Mouse (Mus musculus) spleen, adult 2 months (tissue): ENCODE data around the gene P4hb.

Source experiments
- CTCF ChIP-seq: fragments of 200-500 bp; IDR thresholded peaks from 2 replicates; pipeline ENCODE4 v1.5.1; 2011; ENCODE audit warnings: mild to moderate bottlenecking, inconsistent platforms; ENCODE audit not compliant: insufficient read depth, insufficient read length, insufficient replicate concordance; ENCODE audit errors: extremely low read depth
- POLR2A ChIP-seq: fragments of 200-500 bp; IDR thresholded peaks from 2 replicates; pipeline ENCODE4 v1.6.1; 2011; ENCODE audit warnings: low read depth, low read length, inconsistent platforms

DNA sequence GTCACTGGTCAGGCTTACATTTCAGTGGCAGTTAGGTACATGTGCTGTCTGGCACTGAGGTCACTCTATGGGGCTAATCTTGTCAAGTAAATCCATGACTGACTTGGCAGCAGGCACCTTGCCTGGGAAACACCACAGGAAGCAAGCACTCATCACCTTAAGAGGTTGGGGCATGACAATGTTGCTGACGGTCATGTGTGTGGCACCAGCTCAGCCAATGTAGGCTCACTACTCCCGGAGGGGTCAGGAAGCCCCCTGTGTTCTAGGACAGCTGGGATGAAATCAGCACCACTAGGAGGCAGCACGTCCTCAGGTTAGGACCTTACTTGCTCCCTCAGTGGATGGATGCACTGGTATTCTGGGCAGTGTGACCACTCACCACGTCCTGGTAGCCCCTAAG lies 31.1 kb downstream of the P4hb start:
- TF ChIP-seq CTCF: no peak; the same call in 1 of the 2 replicates
- TF ChIP-seq POLR2A: no peak
